Comparison of ENCODE assay signal across 8 mouse cellular contexts in the genomic region with DNA sequence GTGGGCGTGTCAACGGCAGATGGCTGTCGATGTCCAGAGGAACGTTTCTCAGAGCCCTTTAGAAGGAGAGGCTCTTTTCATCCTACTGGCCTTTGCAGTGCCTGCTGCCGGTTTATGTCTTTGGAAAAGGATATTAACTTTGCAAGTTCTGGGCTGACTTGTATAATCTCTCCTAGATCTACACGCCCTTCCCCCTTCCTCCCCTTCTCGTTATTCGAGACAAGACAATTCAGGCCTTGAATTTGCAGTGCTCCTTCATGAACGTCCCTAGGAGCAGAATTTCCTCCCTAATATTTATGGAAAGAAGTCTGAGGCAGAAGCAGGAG. TPM values are rescaled to one million over a fixed set of nuclear protein-coding genes. Genes with fewer than 3 reads are reported as not detected.
DNase-seq lines count a peak whose midpoint lies in the region; ATAC-seq and TF ChIP-seq lines count a peak whose summit lies in the region.

No protein-coding gene starts in this region.

- no peak for TF ChIP-seq CTCF in cerebellum, adult 2 months (IDR thresholded peaks at IDR 0.05; ENCODE audit: borderline replicate concordance, insufficient read depth, low read depth, low read length)
- TF ChIP-seq CTCF in spleen, adult 2 months (IDR thresholded peaks at IDR 0.05; ENCODE audit: extremely low read depth, insufficient read depth, insufficient read length, insufficient replicate concordance): no peak

- H3K27me3 ChIP-seq in cerebellum, adult 2 months (ENCODE audit: control insufficient read depth, insufficient read depth, low read length): no peaks in the 10 kb centered on the region
- no peaks in the 10 kb centered on the region for H3K27me3 ChIP-seq in spleen, adult 2 months (ENCODE audit: control insufficient read depth, insufficient read depth, low read length)
- H3K27me3 ChIP-seq in limb, embryonic 14.5 days (ENCODE audit: control insufficient read depth, insufficient read depth, low read length): no peaks in the 10 kb centered on the region
- H3K27me3 ChIP-seq in stomach, embryonic 15.5 days (replicated peaks): no peaks in the 10 kb centered on the region

- WGBS in cerebellum, adult 2 months: 1% methylated on average over 9 of the region's 9 CpGs
- 5% methylated on average over 9 of the region's 9 CpGs for WGBS in spleen, adult 2 months
- WGBS in limb, embryonic 14.5 days: 9% methylated on average over 9 of the region's 9 CpGs
- 5% methylated on average over 9 of the region's 9 CpGs for WGBS in stomach, embryonic 15.5 days

- peak overlapping the region; percentile 77 for H3K9ac ChIP-seq in limb, embryonic 14.5 days (ENCODE audit: low read depth, low read length, severe bottlenecking)
- 0 out of 2 replicates have a peak overlapping the region, but pooled peaks have one; percentile 74 for H3K9ac ChIP-seq in stomach, embryonic 15.5 days

- no peak for TF ChIP-seq POLR2A in cerebellum, adult 2 months (IDR thresholded peaks at IDR 0.05; ENCODE audit: borderline replicate concordance, insufficient read depth, low read length)
- TF ChIP-seq POLR2A in spleen, adult 2 months (IDR thresholded peaks at IDR 0.05; ENCODE audit: low read depth, low read length): no peak
- TF ChIP-seq POLR2A in limb, embryonic 14.5 days (IDR thresholded peaks at IDR 0.05; ENCODE audit: borderline replicate concordance, extremely low read depth, insufficient read depth, insufficient read length): no peak

- ATAC-seq in limb, embryonic 14.5 days (ENCODE audit: low FRiP score, low read depth): no peak
- ATAC-seq in stomach, embryonic 15.5 days (ENCODE audit: insufficient read depth, low FRiP score, low read depth): no peak

- no peaks in the 10 kb centered on the region; the same call in 1 of the 2 replicates for H3K36me3 ChIP-seq in spleen, adult 2 months (ENCODE audit: control insufficient read depth, insufficient read depth, low read length)
- peaks cover 12% of the 10 kb centered on the region; the same call in 1 of the 2 replicates for H3K36me3 ChIP-seq in limb, embryonic 14.5 days (ENCODE audit: control insufficient read depth, insufficient read depth, low read length)
- no peaks in the 10 kb centered on the region for H3K36me3 ChIP-seq in stomach, embryonic 15.5 days

- H3K27ac ChIP-seq in cerebellum, adult 2 months (ENCODE audit: insufficient read depth, low read length): peak overlapping the region; percentile 78
- peak overlapping the region; percentile 84 for H3K27ac ChIP-seq in spleen, adult 2 months (ENCODE audit: insufficient read depth, low read length)
- peak overlapping the region; percentile 91 for H3K27ac ChIP-seq in limb, embryonic 14.5 days (replicated peaks; ENCODE audit: low read depth, low read length)
- H3K27ac ChIP-seq in stomach, embryonic 15.5 days: peak overlapping the region; percentile 96

- no peaks in the 10 kb centered on the region; the same call in 1 of the 2 replicates for H3K4me1 ChIP-seq in cerebellum, adult 2 months (ENCODE audit: control insufficient read depth, insufficient read depth, low read length)
- no peaks in the 10 kb centered on the region; the same call in 1 of the 2 replicates for H3K4me1 ChIP-seq in spleen, adult 2 months (ENCODE audit: control insufficient read depth, insufficient read depth, insufficient read length)
- H3K4me1 ChIP-seq in limb, embryonic 14.5 days (ENCODE audit: control insufficient read depth, insufficient read depth, low read length): peaks cover 4% of the 10 kb centered on the region
- peaks cover 15% of the 10 kb centered on the region; the same call in 1 of the 2 replicates for H3K4me1 ChIP-seq in stomach, embryonic 15.5 days

- H3K9me3 ChIP-seq in limb, embryonic 14.5 days (ENCODE audit: control insufficient read depth, low read length): no peaks in the 10 kb centered on the region
- no peaks in the 10 kb centered on the region for H3K9me3 ChIP-seq in stomach, embryonic 15.5 days

- H3K4me3 ChIP-seq in cerebellum, adult 2 months (replicated peaks; ENCODE audit: insufficient read depth, low read depth, low read length): peak overlapping the region; percentile 54
- peak overlapping the region; percentile 63 for H3K4me3 ChIP-seq in spleen, adult 2 months (ENCODE audit: extremely low read depth, insufficient read depth, insufficient read length)
- H3K4me3 ChIP-seq in limb, embryonic 14.5 days (replicated peaks; ENCODE audit: low read length): peak overlapping the region; percentile 66
- peak overlapping the region; percentile 78 for H3K4me3 ChIP-seq in stomach, embryonic 15.5 days (replicated peaks)

- peak overlapping the region; percentile 77 for H3K4me2 ChIP-seq in limb, embryonic 14.5 days (replicated peaks; ENCODE audit: low read depth, low read length, severe bottlenecking)
- peak overlapping the region; percentile 90 for H3K4me2 ChIP-seq in stomach, embryonic 15.5 days

- DNase-seq in cerebellum, adult 2 months: no peak
- no peak for DNase-seq in cerebellum, postnatal 4 days (ENCODE audit: low spot score in 2 of 2)
- DNase-seq in spleen, adult 2 months (ENCODE audit: low read depth in 1 of 2, low spot score in 2 of 2): no peak
- no peak for DNase-seq in spleen, postnatal 10 days (ENCODE audit: low spot score in 2 of 2)
- DNase-seq in limb, embryonic 14.5 days (ENCODE audit: low spot score): no peak
- DNase-seq in urinary bladder, adult 18-20 months (ENCODE audit: low spot score in 2 of 2): no peak
- DNase-seq in gastrocnemius, postnatal 25 days: no peak

RNA-seq across cellular contexts. Expression of gene Coq10a, which starts 0.4 kb away (rescaled TPM):
- polyA plus RNA-seq in cerebellum, adult 2 months (2012; rRNA removed): 115 and 117 TPM in 2 replicates
- polyA plus RNA-seq in spleen, adult 2 months (2012; rRNA removed): 32.1 and 63.8 TPM in 2 replicates
- polyA plus RNA-seq in limb, embryonic 14.5 days (2012; rRNA removed): 38.9 and 43.5 TPM in 2 replicates
- 19.4 and 21.5 TPM in 2 replicates for polyA plus RNA-seq in limb, embryonic 14.5 days (2014; fragmentation: Nextera tagmentation; extraction: Ambion mirVana)
- 14.0 and 14.5 TPM in 2 replicates for polyA plus RNA-seq in stomach, embryonic 15.5 days (2015; fragmentation: Nextera tagmentation; extraction: Ambion mirVana)
- 100 to 1,000 TPM; 443 to 454 TPM for total RNA-seq in gastrocnemius, postnatal 25 days (2021)

RNA-seq across cellular contexts. Expression of gene Ankrd52, which starts 7.7 kb away (rescaled TPM):
- 40.6 and 41.6 TPM in 2 replicates for polyA plus RNA-seq in cerebellum, adult 2 months (2012; rRNA removed)
- polyA plus RNA-seq in spleen, adult 2 months (2012; rRNA removed): 31.1 and 36.9 TPM in 2 replicates
- 50.7 and 59.8 TPM in 2 replicates for polyA plus RNA-seq in limb, embryonic 14.5 days (2012; rRNA removed)
- polyA plus RNA-seq in limb, embryonic 14.5 days (2014; fragmentation: Nextera tagmentation; extraction: Ambion mirVana): 11.3 and 11.9 TPM in 2 replicates
- 12.8 and 15.8 TPM in 2 replicates for polyA plus RNA-seq in stomach, embryonic 15.5 days (2015; fragmentation: Nextera tagmentation; extraction: Ambion mirVana)
- total RNA-seq in gastrocnemius, postnatal 25 days (2021): 10 to 100 TPM; 61.5 to 70.1 TPM

RNA-seq across cellular contexts. Expression of gene Cs, which starts 31.6 kb away (rescaled TPM):
- 251 and 252 TPM in 2 replicates for polyA plus RNA-seq in cerebellum, adult 2 months (2012; rRNA removed)
- polyA plus RNA-seq in spleen, adult 2 months (2012; rRNA removed): 70.4 and 89.2 TPM in 2 replicates
- 131 and 149 TPM in 2 replicates for polyA plus RNA-seq in limb, embryonic 14.5 days (2012; rRNA removed)
- polyA plus RNA-seq in limb, embryonic 14.5 days (2014; fragmentation: Nextera tagmentation; extraction: Ambion mirVana): 173 and 174 TPM in 2 replicates
- polyA plus RNA-seq in stomach, embryonic 15.5 days (2015; fragmentation: Nextera tagmentation; extraction: Ambion mirVana): 192 and 212 TPM in 2 replicates
- 100 to 1,000 TPM; 589 to 611 TPM for total RNA-seq in gastrocnemius, postnatal 25 days (2021)

RNA-seq across cellular contexts. Expression of gene Slc39a5, which starts 31.8 kb away (rescaled TPM):
- polyA plus RNA-seq in cerebellum, adult 2 months (2012; rRNA removed): 0.13 TPM in 1 of 2 replicates, not detected in the other
- 15.2 and 17.1 TPM in 2 replicates for polyA plus RNA-seq in spleen, adult 2 months (2012; rRNA removed)
- 0.39 and 0.55 TPM in 2 replicates for polyA plus RNA-seq in limb, embryonic 14.5 days (2012; rRNA removed)
- 0.14 TPM in 1 of 2 replicates, not detected in the other for polyA plus RNA-seq in limb, embryonic 14.5 days (2014; fragmentation: Nextera tagmentation; extraction: Ambion mirVana)
- 34.5 and 39.4 TPM in 2 replicates for polyA plus RNA-seq in stomach, embryonic 15.5 days (2015; fragmentation: Nextera tagmentation; extraction: Ambion mirVana)
- not detected for total RNA-seq in gastrocnemius, postnatal 25 days (2021)

RNA-seq across cellular contexts. Expression of gene Nabp2, which starts 42.1 kb away (rescaled TPM):
- 78.9 and 83.6 TPM in 2 replicates for polyA plus RNA-seq in cerebellum, adult 2 months (2012; rRNA removed)
- polyA plus RNA-seq in spleen, adult 2 months (2012; rRNA removed): 19.8 and 21.2 TPM in 2 replicates
- polyA plus RNA-seq in limb, embryonic 14.5 days (2012; rRNA removed): 38.9 and 42.3 TPM in 2 replicates
- polyA plus RNA-seq in limb, embryonic 14.5 days (2014; fragmentation: Nextera tagmentation; extraction: Ambion mirVana): 68.6 and 71.9 TPM in 2 replicates
- 66.3 and 81.0 TPM in 2 replicates for polyA plus RNA-seq in stomach, embryonic 15.5 days (2015; fragmentation: Nextera tagmentation; extraction: Ambion mirVana)
- total RNA-seq in gastrocnemius, postnatal 25 days (2021): 10 to 100 TPM; 44.7 to 47.9 TPM
